Mouse (Mus musculus) myocyte (in vitro differentiated cells): ENCODE measurements around the gene Gm10283.

Source experiments
- CEBPB ChIP-seq: IDR thresholded peaks from 2 replicates; pipeline ENCODE4 v1.6.1; 2011; ENCODE audit warnings: mild to moderate bottlenecking, moderate library complexity; ENCODE audit not compliant: poor library complexity, insufficient read depth, severe bottlenecking
- MAX ChIP-seq: IDR thresholded peaks from one replicate; pipeline ENCODE4 v1.6.1; 2011; ENCODE audit warnings: low read depth, mild to moderate bottlenecking, control low read depth
- POLR2A ChIP-seq: IDR thresholded peaks from one replicate; pipeline ENCODE4 v1.6.1; 2011; ENCODE audit warnings: low read depth, mild to moderate bottlenecking, control low read depth, moderate library complexity; ENCODE audit not compliant: insufficient read length
- POLR2AphosphoS2 ChIP-seq: IDR thresholded peaks from one replicate; pipeline ENCODE4 v1.6.1; 2011; ENCODE audit warnings: low read depth, control low read depth; ENCODE audit not compliant: insufficient read length

DNA sequence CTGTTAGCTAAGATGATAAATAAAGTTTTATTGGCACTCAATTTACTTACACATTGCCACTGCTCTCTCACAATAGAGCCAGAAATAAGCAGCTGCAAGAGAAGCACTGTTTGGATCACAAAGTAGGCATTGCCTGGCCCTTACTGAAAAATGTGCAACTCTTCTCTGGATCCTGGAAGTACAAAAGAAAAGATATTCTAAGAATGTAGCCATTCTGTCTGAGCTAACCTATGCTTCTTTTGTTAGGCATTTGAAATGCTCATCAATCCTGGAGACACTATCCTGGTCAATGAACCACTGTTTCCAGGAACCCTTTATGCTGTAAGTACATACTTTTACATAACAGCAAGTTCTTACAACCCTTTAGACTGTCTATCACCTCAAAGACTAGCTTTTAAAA is 15.3 kb upstream of the Gm10283 start:
- TF ChIP-seq POLR2AphosphoS2 (no peak), POLR2A (no peak), MAX (no peak), CEBPB (no peak)
